Mouse (Mus musculus): ENCODE results near the gene AC153137.1. TPM values are rescaled to one million over a fixed set of nuclear protein-coding genes. Genes with fewer than 3 reads are reported as not detected.
A peak's percentile ranks its signal among the peaks of the same experiment; 100 is the strongest.
"Not testable (repeated sequence)": the region's sequence is repeated elsewhere in the genome, so short reads cannot be mapped to it uniquely, and the experiment has no call there.

The AC153137.1 gene
- total RNA-seq (2014; rRNA removed) (not detected in 2 replicates), polyA plus RNA-seq (2012; rRNA removed) (not detected in 2 replicates)

DNA sequence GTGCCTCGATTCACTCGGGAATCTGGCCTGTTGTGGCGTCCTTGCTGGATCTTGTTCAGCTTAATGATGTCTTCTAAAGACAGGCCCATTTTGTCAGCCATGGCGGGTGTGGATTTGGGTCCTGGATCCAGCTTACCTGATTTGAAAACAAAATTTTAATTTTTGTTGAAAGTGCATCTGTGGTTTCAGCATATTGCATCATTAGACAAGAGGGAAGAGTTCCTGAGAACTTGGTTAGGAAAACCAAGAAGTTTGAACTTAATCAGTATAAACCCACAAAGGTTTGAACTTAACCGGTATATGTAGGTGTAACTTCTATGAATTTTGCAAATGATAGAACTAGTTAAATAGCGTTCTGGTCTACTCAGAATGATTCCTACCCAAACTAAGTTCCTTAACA lies at the start of gene AC153137.1:
Gene AC153137.1, minus strand, starts transcription at position 101 of the 400 bp plus-strand sequence.
- not testable (repeated sequence) for H3K36me3 ChIP-seq (ENCODE audit: control insufficient read depth, insufficient read depth, low read length); H3K79me2 ChIP-seq (ENCODE audit: control insufficient read depth, insufficient read depth, low read length)

GRCm38 (mm10) chr1:31023173-31023572 lies 45.4 kb upstream of the AC153137.1 start:
- peaks cover 9% of the 10 kb centered on the region; the same call in 1 of the 2 replicates for H3K4me1 ChIP-seq (ENCODE audit: control insufficient read depth, insufficient read depth, low read length)
- H3K9ac ChIP-seq (ENCODE audit: low read depth, low read length) = no peak overlapping the region
- no peaks in the 10 kb centered on the region for H3K36me3 ChIP-seq (ENCODE audit: control insufficient read depth, insufficient read depth, low read length)
- peak; percentile 65 for DNase-seq (ENCODE audit: extremely low read depth, low read depth, low spot score)
- H3K4me3 ChIP-seq (ENCODE audit: insufficient read depth, low read depth, low read length) = no peak overlapping the region
- no peaks in the 10 kb centered on the region for H3K79me2 ChIP-seq (ENCODE audit: control insufficient read depth, insufficient read depth, low read length)
- TF ChIP-seq POLR2A (IDR thresholded peaks at IDR 0.05; ENCODE audit: extremely low read depth, insufficient read depth, low read length) (no peak), CTCF (IDR thresholded peaks at IDR 0.05; ENCODE audit: low read depth, low read length) (no peak)
- no peaks in the 10 kb centered on the region for H3K27me3 ChIP-seq (ENCODE audit: control insufficient read depth, insufficient read depth, low read length)
- no peak overlapping the region for H3K27ac ChIP-seq (replicated peaks; ENCODE audit: insufficient read depth, low read depth, low read length)

More for the DNA sequence above, at the start of gene AC153137.1:
- not testable (repeated sequence) for H3K27ac ChIP-seq (replicated peaks; ENCODE audit: insufficient read depth, low read depth, low read length); DNase-seq (ENCODE audit: extremely low read depth, low read depth, low spot score); H3K9ac ChIP-seq (ENCODE audit: low read depth, low read length); H3K4me1 ChIP-seq (ENCODE audit: control insufficient read depth, insufficient read depth, low read length); H3K27me3 ChIP-seq (ENCODE audit: control insufficient read depth, insufficient read depth, low read length); H3K4me3 ChIP-seq (ENCODE audit: insufficient read depth, low read depth, low read length)
- WGBS = 86% methylated on average over 6 of the region's 6 CpGs

GRCm38 (mm10) chr1:31019283-31019682 lies 41.5 kb upstream of the AC153137.1 start:
- TF ChIP-seq CTCF (IDR thresholded peaks at IDR 0.05; ENCODE audit: low read depth, low read length) = no peak
- no peak for TF ChIP-seq POLR2A (IDR thresholded peaks at IDR 0.05; ENCODE audit: extremely low read depth, insufficient read depth, low read length)
- H3K27ac ChIP-seq (replicated peaks; ENCODE audit: insufficient read depth, low read depth, low read length) = peak overlapping the region; percentile 77
- H3K27me3 ChIP-seq (ENCODE audit: control insufficient read depth, insufficient read depth, low read length) = no peaks in the 10 kb centered on the region
- no peaks in the 10 kb centered on the region for H3K36me3 ChIP-seq (ENCODE audit: control insufficient read depth, insufficient read depth, low read length)
- peak; percentile 100 for DNase-seq (ENCODE audit: extremely low read depth, low read depth, low spot score)
- WGBS = 23% methylated on average over 6 of the region's 6 CpGs
- peak overlapping the region; percentile 39 for H3K4me3 ChIP-seq (ENCODE audit: insufficient read depth, low read depth, low read length)
- H3K79me2 ChIP-seq (ENCODE audit: control insufficient read depth, insufficient read depth, low read length) = no peaks in the 10 kb centered on the region
- H3K9ac ChIP-seq (ENCODE audit: low read depth, low read length) = peak overlapping the region; percentile 75
- peaks cover 24% of the 10 kb centered on the region for H3K4me1 ChIP-seq (ENCODE audit: control insufficient read depth, insufficient read depth, low read length)

- 21% methylated on average over 5 of the region's 5 CpGs for WGBS
- Histone ChIP-seq H3K4me1 (ENCODE audit: control insufficient read depth, insufficient read depth, low read length) (peaks cover 32% of the 10 kb centered on the region), H3K4me3 (ENCODE audit: insufficient read depth, low read depth, low read length) (no peak overlapping the region), H3K27ac (replicated peaks; ENCODE audit: insufficient read depth, low read depth, low read length) (peak overlapping the region; percentile 94), H3K27me3 (ENCODE audit: control insufficient read depth, insufficient read depth, low read length) (no peaks in the 10 kb centered on the region), H3K79me2 (ENCODE audit: control insufficient read depth, insufficient read depth, low read length) (no peaks in the 10 kb centered on the region), H3K36me3 (ENCODE audit: control insufficient read depth, insufficient read depth, low read length) (no peaks in the 10 kb centered on the region), H3K9ac (ENCODE audit: low read depth, low read length) (peak overlapping the region; percentile 56; the same call in 1 of the 2 replicates)
- no peak for TF ChIP-seq CTCF (IDR thresholded peaks at IDR 0.05; ENCODE audit: low read depth, low read length)
- no peak for TF ChIP-seq POLR2A (IDR thresholded peaks at IDR 0.05; ENCODE audit: extremely low read depth, insufficient read depth, low read length)
- peak; percentile 94 for DNase-seq (ENCODE audit: extremely low read depth, low read depth, low spot score)
Observed at GRCm38 (mm10) chr1:31017377-31017776, 39.6 kb upstream of the AC153137.1 start.

GRCm38 (mm10) chr1:31016068-31016467 lies 38.3 kb upstream of the AC153137.1 start:
- Histone ChIP-seq H3K9ac (ENCODE audit: low read depth, low read length) (peak overlapping the region; percentile 42; the same call in 1 of the 2 replicates), H3K27ac (replicated peaks; ENCODE audit: insufficient read depth, low read depth, low read length) (peak overlapping the region; percentile 95), H3K79me2 (ENCODE audit: control insufficient read depth, insufficient read depth, low read length) (no peaks in the 10 kb centered on the region), H3K4me3 (ENCODE audit: insufficient read depth, low read depth, low read length) (no peak overlapping the region), H3K36me3 (ENCODE audit: control insufficient read depth, insufficient read depth, low read length) (no peaks in the 10 kb centered on the region), H3K27me3 (ENCODE audit: control insufficient read depth, insufficient read depth, low read length) (no peaks in the 10 kb centered on the region), H3K4me1 (ENCODE audit: control insufficient read depth, insufficient read depth, low read length) (peaks cover 32% of the 10 kb centered on the region)
- DNase-seq (ENCODE audit: extremely low read depth, low read depth, low spot score) = peak; percentile 98
- TF ChIP-seq CTCF (IDR thresholded peaks at IDR 0.05; ENCODE audit: low read depth, low read length) = no peak
- no peak for TF ChIP-seq POLR2A (IDR thresholded peaks at IDR 0.05; ENCODE audit: extremely low read depth, insufficient read depth, low read length)
- 14% methylated on average over 6 of the region's 6 CpGs for WGBS

DNA sequence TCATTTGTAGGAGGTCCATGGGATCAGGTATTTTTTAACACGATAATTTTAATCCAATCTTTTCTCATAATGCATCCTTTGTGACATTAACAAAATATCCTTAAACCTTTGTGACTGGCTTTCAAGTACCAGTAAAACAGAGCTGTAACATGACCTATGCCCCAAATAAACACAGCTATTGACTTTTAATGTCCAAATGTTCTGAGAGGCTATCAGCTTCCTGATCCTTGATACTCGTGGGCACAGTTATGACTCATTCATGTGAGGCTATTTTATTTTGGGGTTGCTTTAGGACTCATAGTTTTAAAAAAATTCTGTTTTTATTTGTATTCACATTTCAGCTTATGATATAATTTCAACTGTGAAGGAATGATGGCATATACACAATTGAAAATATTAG lies 37.5 kb upstream of the AC153137.1 start:
- DNase-seq (ENCODE audit: extremely low read depth, low read depth, low spot score) = peak; percentile 93
- no peaks in the 10 kb centered on the region for H3K79me2 ChIP-seq (ENCODE audit: control insufficient read depth, insufficient read depth, low read length)
- no peaks in the 10 kb centered on the region for H3K27me3 ChIP-seq (ENCODE audit: control insufficient read depth, insufficient read depth, low read length)
- H3K36me3 ChIP-seq (ENCODE audit: control insufficient read depth, insufficient read depth, low read length) = no peaks in the 10 kb centered on the region
- H3K27ac ChIP-seq (replicated peaks; ENCODE audit: insufficient read depth, low read depth, low read length) = no peak overlapping the region
- no peak overlapping the region for H3K9ac ChIP-seq (ENCODE audit: low read depth, low read length)
- WGBS = 11% methylated on average over 2 of the region's 2 CpGs
- TF ChIP-seq POLR2A (IDR thresholded peaks at IDR 0.05; ENCODE audit: extremely low read depth, insufficient read depth, low read length) (no peak), CTCF (IDR thresholded peaks at IDR 0.05; ENCODE audit: low read depth, low read length) (no peak)
- H3K4me1 ChIP-seq (ENCODE audit: control insufficient read depth, insufficient read depth, low read length) = peaks cover 32% of the 10 kb centered on the region
- H3K4me3 ChIP-seq (ENCODE audit: insufficient read depth, low read depth, low read length) = no peak overlapping the region

GRCm38 (mm10) chr1:30977239-30977638 lies 529 bp downstream of the AC153137.1 start:
- H3K4me3 ChIP-seq (ENCODE audit: insufficient read depth, low read depth, low read length); H3K27ac ChIP-seq (replicated peaks; ENCODE audit: insufficient read depth, low read depth, low read length); H3K36me3 ChIP-seq (ENCODE audit: control insufficient read depth, insufficient read depth, low read length); H3K4me1 ChIP-seq (ENCODE audit: control insufficient read depth, insufficient read depth, low read length); H3K9ac ChIP-seq (ENCODE audit: low read depth, low read length); DNase-seq (ENCODE audit: extremely low read depth, low read depth, low spot score); H3K27me3 ChIP-seq (ENCODE audit: control insufficient read depth, insufficient read depth, low read length); H3K79me2 ChIP-seq (ENCODE audit: control insufficient read depth, insufficient read depth, low read length): not testable (repeated sequence)
- WGBS = 88% methylated on average over 7 of the region's 7 CpGs
